Mouse (Mus musculus) lung, postnatal 4 days (tissue): ENCODE measurements at regions not wholly inside any gene's neighbourhood (a gene's known extent, or its start where the extent isn't known, plus 50 kb on each side); places are given as distances from the start of the nearest gene placed in this dataset.
A peak's percentile ranks its signal among the peaks of the same experiment; 100 is the strongest.

Source experiments
- DNase-seq, 2 experiments: peaks; one replicate each; pipeline ENCODE4 v3.0.0; 2021

- no peak for DNase-seq
Observed at GRCm38 (mm10) chr5:62545785-62546184, 220.2 kb downstream of the Arap2 start.

- no peak for DNase-seq
Observed at GRCm38 (mm10) chr5:62539304-62539703, 226.7 kb downstream of the Arap2 start.

GRCm38 (mm10) chr5:62511827-62512226 lies 254.1 kb downstream of the Arap2 start:
- DNase-seq = no peak

- DNase-seq = peak in 1 of 2 experiments; percentile 10
Observed at GRCm38 (mm10) chr5:62483521-62483920, 282.4 kb downstream of the Arap2 start.

- DNase-seq = no peak
Observed at GRCm38 (mm10) chr5:62480967-62481366, 285.0 kb downstream of the Arap2 start.

GRCm38 (mm10) chr5:62473412-62473811 lies 292.5 kb downstream of the Arap2 start:
- no peak for DNase-seq

GRCm38 (mm10) chr5:62466802-62467201 lies 299.2 kb downstream of the Arap2 start:
- DNase-seq = no peak

- no peak for DNase-seq
Observed at GRCm38 (mm10) chr5:62462574-62462973, 303.4 kb downstream of the Arap2 start.
